Mouse (Mus musculus) heart, postnatal 0 days (tissue): ENCODE measurements around the gene Nr2f1. TPM values are rescaled to one million over a fixed set of nuclear protein-coding genes. Genes with fewer than 3 reads are reported as not detected.

ENCODE experiments used
- ATAC-seq: fragments of 200-750 bp; cut with Nextera tagmentation; 2 replicates; pipeline ENCODE4 v1.8.0; 2017; ENCODE audit warnings: low read depth, moderate number of reproducible peaks, moderate library complexity; ENCODE audit not compliant: insufficient read depth
- DNase-seq: peaks from one replicate; pipeline ENCODE4 v3.0.0-alpha.2; 2016; ENCODE audit warnings: low spot score
- H3K27ac ChIP-seq: fragments of 300-500 bp; sonication (generic); 2 replicates; pipeline ENCODE4 v1.5.1; 2014; ENCODE audit warnings: low read depth, mild to moderate bottlenecking
- H3K27me3 ChIP-seq: fragments of 300-500 bp; sonication (generic); 2 replicates; pipeline ENCODE4 v1.6.1; 2014; ENCODE audit warnings: low read length, mixed read lengths; ENCODE audit not compliant: control insufficient read depth, insufficient read depth
- H3K36me3 ChIP-seq: fragments of 300-500 bp; sonication (generic); replicated peaks from 2 replicates; pipeline ENCODE4 v1.6.1; 2014; ENCODE audit warnings: low read length, mixed read lengths; ENCODE audit not compliant: control insufficient read depth, insufficient read depth
- H3K4me1 ChIP-seq: fragments of 300-500 bp; sonication (generic); 2 replicates; pipeline ENCODE4 v1.6.1; 2014; ENCODE audit warnings: antibody characterized with exemption; ENCODE audit not compliant: control insufficient read depth, insufficient read depth
- H3K4me2 ChIP-seq: fragments of 300-500 bp; sonication (generic); 2 replicates; pipeline ENCODE4 v1.6.1; 2014; ENCODE audit warnings: low read depth, mild to moderate bottlenecking, low read length, moderate library complexity
- H3K4me3 ChIP-seq: fragments of 300-500 bp; sonication (generic); 2 replicates; pipeline ENCODE4 v1.5.1; 2014; ENCODE audit warnings: low read depth, low read length
- H3K9ac ChIP-seq: fragments of 300-500 bp; sonication (generic); replicated peaks from 2 replicates; pipeline ENCODE4 v1.6.1; 2014; ENCODE audit warnings: low read depth, low read length, mixed read lengths
- H3K9me3 ChIP-seq: fragments of 300-500 bp; sonication (generic); replicated peaks from 2 replicates; pipeline ENCODE4 v1.6.1; 2016; ENCODE audit warnings: low read length; ENCODE audit not compliant: control insufficient read depth
- CTCF ChIP-seq: IDR thresholded peaks from 2 replicates; pipeline ENCODE4 v1.5.1; 2016; ENCODE audit warnings: antibody characterized with exemption, control low read depth, low read depth
- EP300 ChIP-seq: IDR thresholded peaks from 2 replicates; pipeline ENCODE4 v1.6.1; 2016; ENCODE audit warnings: antibody characterized with exemption, low read depth
- WGBS: fragments of 180-500 bp; shearing (Covaris S2); extraction: QIAGEN DNeasy Blood & Tissue Kit; methylation state at CpG from one replicate; pipeline ENCODE4 v1.1.7; 2014; 5-methylcytosine and 5-hydroxymethylcytosine counted together
- polyA plus RNA-seq: library from polyadenylated mRNA; unstranded; fragments of >200 nt; fragmentation: Nextera tagmentation; extraction: Ambion mirVana; gene quantifications from 2 replicates; pipeline ENCODE4 v1.2.1, GENCODE M21; 2015
- total RNA-seq: library from RNA; depleted of rRNA; stranded (reverse); fragments of >200 nt; gene quantifications from 2 replicates; pipeline ENCODE4 v1.2.3, GENCODE M21; 2014; ENCODE audit warnings: low replicate concordance; rRNA removed

Gene Nr2f1
- total and polyA plus RNA-seq, 2 experiments from 2014 or later = 2.3 to 11.6 TPM

GRCm38 (mm10) chr13:78168166-78168565 lies 31.4 kb downstream of the Nr2f1 start:
- Histone ChIP-seq H3K27me3 (peaks cover 55% of the 10 kb centered on the region), H3K4me3 (no peak overlapping the region), H3K27ac (no peak overlapping the region), H3K9me3 (no peaks in the 10 kb centered on the region), H3K4me2 (no peak overlapping the region), H3K36me3 (no peaks in the 10 kb centered on the region), H3K9ac (no peak overlapping the region), H3K4me1 (no peaks in the 10 kb centered on the region)
- ATAC-seq = no peak
- DNase-seq = no peak
- TF ChIP-seq EP300 = no peak
- no peak for TF ChIP-seq CTCF
- WGBS = 50% methylated on average over 4 of the region's 4 CpGs

DNA sequence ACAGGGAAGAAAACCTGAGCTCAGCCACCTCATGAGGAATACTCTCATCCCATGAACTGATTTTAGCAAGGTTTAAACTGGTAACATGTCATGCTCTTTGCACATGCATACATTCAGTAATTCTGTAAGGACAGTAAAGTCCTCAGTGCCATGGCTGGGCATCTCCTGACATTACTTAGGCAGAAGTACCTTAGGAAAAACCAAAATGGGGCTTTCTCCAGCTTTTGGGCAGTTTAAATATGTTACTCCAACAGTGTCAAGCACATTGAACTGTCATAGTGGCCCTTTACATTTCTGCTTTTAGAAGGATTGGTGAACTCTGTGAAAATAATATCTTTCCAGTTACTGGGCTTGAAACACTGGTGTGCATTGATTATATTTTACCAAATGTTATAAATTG lies 34.6 kb downstream of the Nr2f1 start:
- Histone ChIP-seq H3K27ac (no peak overlapping the region), H3K4me2 (no peak overlapping the region), H3K27me3 (peaks cover 26% of the 10 kb centered on the region), H3K9me3 (no peaks in the 10 kb centered on the region), H3K36me3 (no peaks in the 10 kb centered on the region), H3K9ac (no peak overlapping the region), H3K4me1 (no peaks in the 10 kb centered on the region), H3K4me3 (no peak overlapping the region)
- ATAC-seq (no peak), DNase-seq (no peak)
- TF ChIP-seq EP300 (no peak), CTCF (no peak)

DNA sequence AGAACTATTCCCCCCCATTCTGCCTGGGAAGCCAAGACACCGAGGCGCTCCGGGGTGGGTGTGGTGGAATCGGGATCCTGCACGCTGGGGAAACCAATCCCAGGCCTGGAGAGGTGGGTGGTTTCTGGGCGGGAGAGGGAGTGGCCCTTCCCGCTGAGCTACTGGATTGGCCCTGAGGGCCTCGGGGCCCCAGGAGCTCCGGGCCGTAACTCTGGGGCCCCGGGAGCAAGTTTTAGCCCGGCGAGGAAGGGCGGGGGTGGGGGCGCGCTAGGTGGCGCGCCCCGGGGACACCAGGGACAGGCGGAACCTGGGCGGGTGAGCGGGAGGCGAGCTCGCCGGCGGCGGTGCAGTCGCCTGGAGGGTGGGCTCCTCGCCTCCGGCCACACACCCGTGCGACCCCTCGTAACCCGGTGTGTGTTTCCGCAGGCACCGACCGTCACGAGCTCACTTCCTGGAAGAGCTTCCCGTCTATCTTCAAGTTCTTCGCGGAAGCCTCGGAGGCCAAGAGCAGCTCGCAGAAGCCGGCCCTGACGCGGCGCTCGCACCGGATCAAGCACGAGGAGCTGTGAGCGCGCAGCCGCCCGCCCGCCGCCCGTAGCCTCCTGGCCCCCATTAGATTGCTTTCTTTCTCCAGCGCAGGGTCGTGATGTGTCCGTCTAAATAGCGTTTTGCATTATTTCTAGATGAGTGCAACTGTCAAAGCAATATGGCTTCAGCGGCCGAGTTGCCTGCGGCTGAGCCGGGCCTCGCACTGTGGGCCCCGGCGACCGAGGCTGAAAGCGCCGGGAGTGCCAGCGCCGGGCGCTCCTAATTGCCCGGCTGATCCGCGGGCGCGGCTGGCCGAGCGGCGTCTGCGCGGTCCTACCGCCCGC lies 36.2 kb downstream of the Nr2f1 start:
- ATAC-seq = peak; percentile 89
- H3K9ac ChIP-seq = peak overlapping the region; percentile 52

DNA sequence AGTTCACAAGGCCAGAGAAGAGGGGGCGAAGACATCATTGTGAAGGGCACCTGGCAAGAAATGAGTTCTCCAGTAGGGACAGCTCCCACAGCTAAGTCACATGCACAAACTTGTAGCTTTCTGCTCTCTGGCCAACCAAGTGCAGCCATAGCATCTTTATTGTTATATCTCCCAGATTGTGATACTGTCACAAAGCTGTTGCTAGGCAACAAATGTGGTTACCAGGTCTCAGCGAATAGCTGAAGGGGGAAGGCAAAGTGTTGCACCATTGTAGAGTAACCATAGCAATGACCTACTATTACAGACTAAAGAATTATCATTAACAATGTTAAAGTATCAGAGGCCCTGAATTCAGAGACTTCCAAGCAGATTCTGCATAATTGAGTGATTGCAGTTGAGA lies 37.4 kb downstream of the Nr2f1 start:
- H3K36me3 ChIP-seq = no peaks in the 10 kb centered on the region
- H3K9me3 ChIP-seq = no peaks in the 10 kb centered on the region
- TF ChIP-seq CTCF = no peak
- TF ChIP-seq EP300 = no peak
- H3K4me1 ChIP-seq = no peaks in the 10 kb centered on the region
- no peak overlapping the region for H3K4me3 ChIP-seq
- WGBS = 53% methylated on average over 2 of the region's 2 CpGs
- DNase-seq = no peak
- ATAC-seq = no peak
- no peak overlapping the region for H3K9ac ChIP-seq
- H3K27me3 ChIP-seq = peaks cover 16% of the 10 kb centered on the region
- H3K4me2 ChIP-seq = no peak overlapping the region
- no peak overlapping the region for H3K27ac ChIP-seq

More for the DNA sequence above, 36.2 kb downstream of the Nr2f1 start:
- peaks cover 20% of the 10 kb centered on the region for H3K27me3 ChIP-seq
- H3K4me2 ChIP-seq = peak overlapping the region; percentile 95
- H3K4me3 ChIP-seq = peak overlapping the region; percentile 61
- 0% methylated on average over 78 of the region's 86 CpGs for WGBS
- no peaks in the 10 kb centered on the region for H3K36me3 ChIP-seq
- TF ChIP-seq EP300 = no peak
- TF ChIP-seq CTCF = peak; percentile 34
- H3K27ac ChIP-seq = peak overlapping the region; percentile 11; the same call in 1 of the 2 replicates
- H3K9me3 ChIP-seq = no peaks in the 10 kb centered on the region
- peak; percentile 74 for DNase-seq
- no peaks in the 10 kb centered on the region for H3K4me1 ChIP-seq

DNA sequence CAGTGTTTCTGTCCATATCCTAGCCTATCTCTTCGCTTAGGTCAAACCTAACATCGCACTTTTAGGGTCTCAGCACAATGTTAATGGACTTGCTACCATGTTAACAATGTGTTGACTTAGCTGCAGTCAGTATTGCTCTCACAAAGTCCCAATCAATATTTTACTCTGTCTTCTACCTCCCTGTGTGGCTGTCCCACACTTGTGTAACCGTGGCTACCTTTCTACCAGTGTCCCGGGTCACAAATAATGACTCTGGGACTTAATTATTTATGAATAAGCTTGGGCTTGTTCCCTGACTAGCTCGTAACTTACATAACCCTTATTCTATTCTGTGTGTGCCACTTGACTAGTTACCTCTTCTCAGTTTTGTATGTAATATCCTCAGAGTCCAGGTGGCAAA lies 42.1 kb downstream of the Nr2f1 start:
- Histone ChIP-seq H3K9me3 (no peaks in the 10 kb centered on the region), H3K27ac (no peak overlapping the region), H3K4me3 (no peak overlapping the region), H3K4me1 (no peaks in the 10 kb centered on the region), H3K36me3 (no peaks in the 10 kb centered on the region), H3K4me2 (no peak overlapping the region), H3K27me3 (no peaks in the 10 kb centered on the region), H3K9ac (no peak overlapping the region)
- DNase-seq (no peak), ATAC-seq (no peak)
- TF ChIP-seq CTCF (no peak), EP300 (no peak)
- WGBS = 90% methylated on average over 5 of the region's 5 CpGs

Other genes starting within 250 kb of the Nr2f1 start
- gene Pou5f2, start 174.9 kb downstream of the Nr2f1 start, total RNA-seq = 0.50 TPM in 1 of 2 replicates, not detected in the other
- 0.30 and 0.45 TPM in 2 replicates for gene Pou5f2, start 174.9 kb downstream of the Nr2f1 start, polyA plus RNA-seq